Mouse (Mus musculus) midbrain, postnatal 0 days (tissue): Measurements from ENCODE around the gene Tpk1. TPM values are rescaled to one million over a fixed set of nuclear protein-coding genes. Genes with fewer than 3 reads are reported as not detected.
A peak's percentile ranks its signal among the peaks of the same experiment; 100 is the strongest.

Experiments used
- ATAC-seq: fragments of 200-750 bp; cut with Nextera tagmentation; 2 replicates; pipeline ENCODE4 v1.8.0; 2017; ENCODE audit warnings: moderate number of reproducible peaks, mild to moderate bottlenecking, moderate TSS enrichment, moderate library complexity; ENCODE audit not compliant: low FRiP score
- DNase-seq: peaks from one replicate; pipeline ENCODE4 v3.0.0-alpha.2; 2015; ENCODE audit warnings: low spot score
- H3K27ac ChIP-seq: fragments of 300-500 bp; sonication (generic); 2 replicates; pipeline ENCODE4 v1.5.1; 2014; ENCODE audit warnings: low read depth, mild to moderate bottlenecking, low read length, mixed read lengths
- H3K27me3 ChIP-seq: fragments of 300-500 bp; sonication (generic); 2 replicates; pipeline ENCODE4 v1.6.1; 2014; ENCODE audit warnings: low read length, control low read depth, mixed read lengths; ENCODE audit not compliant: insufficient read depth
- H3K36me3 ChIP-seq: fragments of 300-500 bp; sonication (generic); 2 replicates; pipeline ENCODE4 v1.6.1; 2014; ENCODE audit warnings: low read length, control low read depth, mixed read lengths; ENCODE audit not compliant: insufficient read depth
- H3K4me1 ChIP-seq: fragments of 300-500 bp; sonication (generic); 2 replicates; pipeline ENCODE4 v1.6.1; 2014; ENCODE audit warnings: mild to moderate bottlenecking, control low read depth, antibody characterized with exemption, low read length, mixed read lengths; ENCODE audit not compliant: insufficient read depth
- H3K4me2 ChIP-seq: fragments of 300-500 bp; sonication (generic); 2 replicates; pipeline ENCODE4 v1.6.1; 2014; ENCODE audit warnings: low read depth, mild to moderate bottlenecking, low read length, mixed read lengths; ENCODE audit not compliant: poor library complexity, severe bottlenecking
- H3K4me3 ChIP-seq: fragments of 300-500 bp; sonication (generic); 2 replicates; pipeline ENCODE4 v1.5.1; 2014; ENCODE audit warnings: low read depth, mild to moderate bottlenecking, low read length, moderate library complexity
- H3K9ac ChIP-seq: fragments of 300-500 bp; sonication (generic); replicated peaks from 2 replicates; pipeline ENCODE4 v1.6.1; 2014; ENCODE audit warnings: mild to moderate bottlenecking, low read length, moderate library complexity, mixed read lengths; ENCODE audit not compliant: poor library complexity, severe bottlenecking
- H3K9me3 ChIP-seq: fragments of 300-500 bp; sonication (generic); 2 replicates; pipeline ENCODE4 v1.6.1; 2016; ENCODE audit warnings: low read length, control low read depth
- CTCF ChIP-seq: IDR thresholded peaks from 2 replicates; pipeline ENCODE4 v1.5.1; 2016; ENCODE audit warnings: antibody characterized with exemption, mild to moderate bottlenecking
- WGBS: fragments of 180-500 bp; shearing (Covaris S2); extraction: QIAGEN DNeasy Blood & Tissue Kit; methylation state at CpG from one replicate; pipeline ENCODE4 v1.1.7; 2014; 5-methylcytosine and 5-hydroxymethylcytosine counted together
- polyA plus RNA-seq: library from polyadenylated mRNA; unstranded; fragments of >200 nt; fragmentation: Nextera tagmentation; extraction: Ambion mirVana; gene quantifications from 2 replicates; pipeline ENCODE4 v1.2.1, GENCODE M21; 2015
- total RNA-seq: library from RNA; depleted of rRNA; stranded (reverse); fragments of >200 nt; gene quantifications from 2 replicates; pipeline ENCODE4 v1.2.3, GENCODE M21; 2014

Tpk1 gene
- total and polyA plus RNA-seq, 2 experiments from 2014 or later: 4.4 to 6.0 TPM

GRCm38 (mm10) chr6:43666611-43667400 lies 728 bp upstream of the Tpk1 start:
- H3K4me1 ChIP-seq: no peaks in the 10 kb centered on the region
- no peak for DNase-seq
- no peaks in the 10 kb centered on the region for H3K27me3 ChIP-seq
- peak overlapping the region; percentile 6; the same call in 1 of the 2 replicates for H3K9ac ChIP-seq
- peak overlapping the region; percentile 51 for H3K4me3 ChIP-seq
- no peak; the same call in 1 of the 2 replicates for ATAC-seq
- peak overlapping the region; percentile 78 for H3K4me2 ChIP-seq
- no peaks in the 10 kb centered on the region for H3K36me3 ChIP-seq
- no peaks in the 10 kb centered on the region for H3K9me3 ChIP-seq
- WGBS: 83% methylated on average over 7 of the region's 7 CpGs
- TF ChIP-seq CTCF: no peak
- peak overlapping the region; percentile 94 for H3K27ac ChIP-seq

- DNase-seq (no peak), ATAC-seq (no peak)
- no peak overlapping the region for H3K9ac ChIP-seq
- H3K4me2 ChIP-seq: no peak overlapping the region
- no peaks in the 10 kb centered on the region for H3K4me1 ChIP-seq
- H3K36me3 ChIP-seq: no peaks in the 10 kb centered on the region
- 88% methylated on average over 2 of the region's 2 CpGs for WGBS
- no peak overlapping the region for H3K4me3 ChIP-seq
- no peak for TF ChIP-seq CTCF
- H3K9me3 ChIP-seq: no peaks in the 10 kb centered on the region
- no peak overlapping the region for H3K27ac ChIP-seq
- no peaks in the 10 kb centered on the region for H3K27me3 ChIP-seq
These were observed 4.3 kb downstream of the Tpk1 start for GRCm38 (mm10) chr6:43661822-43662221.

- ATAC-seq (no peak), DNase-seq (no peak)
- H3K9me3 ChIP-seq: no peaks in the 10 kb centered on the region
- no peak overlapping the region for H3K4me2 ChIP-seq
- H3K27ac ChIP-seq: no peak overlapping the region
- H3K36me3 ChIP-seq: no peaks in the 10 kb centered on the region
- no peak overlapping the region for H3K9ac ChIP-seq
- H3K4me1 ChIP-seq: no peaks in the 10 kb centered on the region
- H3K4me3 ChIP-seq: no peak overlapping the region
- no peak for TF ChIP-seq CTCF
- WGBS: 80% methylated on average over 4 of the region's 4 CpGs
- no peaks in the 10 kb centered on the region for H3K27me3 ChIP-seq
These were observed 7.8 kb downstream of the Tpk1 start for GRCm38 (mm10) chr6:43658290-43658689.

- WGBS: 86% methylated on average over 3 of the region's 3 CpGs
- Histone ChIP-seq H3K4me1 (no peaks in the 10 kb centered on the region), H3K4me2 (no peak overlapping the region), H3K9me3 (no peaks in the 10 kb centered on the region), H3K27me3 (no peaks in the 10 kb centered on the region), H3K9ac (no peak overlapping the region), H3K36me3 (no peaks in the 10 kb centered on the region), H3K27ac (no peak overlapping the region), H3K4me3 (no peak overlapping the region)
- no peak for DNase-seq
- no peak for TF ChIP-seq CTCF
- ATAC-seq: no peak
These were observed 8.2 kb downstream of the Tpk1 start for GRCm38 (mm10) chr6:43657845-43658244.

GRCm38 (mm10) chr6:43654876-43655456 lies 11.1 kb downstream of the Tpk1 start:
- no peak for TF ChIP-seq CTCF
- WGBS: 87% methylated on average over 8 of the region's 8 CpGs
- ATAC-seq: no peak

GRCm38 (mm10) chr6:43649516-43649915 lies 16.6 kb downstream of the Tpk1 start:
- no peak for TF ChIP-seq CTCF
- Histone ChIP-seq H3K4me2 (no peak overlapping the region), H3K27me3 (no peaks in the 10 kb centered on the region), H3K9me3 (no peaks in the 10 kb centered on the region), H3K9ac (no peak overlapping the region), H3K27ac (no peak overlapping the region), H3K4me1 (no peaks in the 10 kb centered on the region), H3K4me3 (no peak overlapping the region), H3K36me3 (no peaks in the 10 kb centered on the region)
- no peak for ATAC-seq
- DNase-seq: peak; percentile 67
- 94% methylated on average over 2 of the region's 2 CpGs for WGBS

More at GRCm38 (mm10) chr6:43654876-43655456, 11.1 kb downstream of the Tpk1 start:
- Histone ChIP-seq H3K36me3 (no peaks in the 10 kb centered on the region), H3K9ac (no peak overlapping the region), H3K4me2 (no peak overlapping the region), H3K4me1 (no peaks in the 10 kb centered on the region), H3K9me3 (no peaks in the 10 kb centered on the region), H3K27ac (no peak overlapping the region), H3K4me3 (no peak overlapping the region), H3K27me3 (no peaks in the 10 kb centered on the region)
- DNase-seq: no peak
